Mouse (Mus musculus): ENCODE measurements at regions not wholly inside any gene's neighbourhood (a gene's known extent, or its start where the extent isn't known, plus 50 kb on each side); places are given as distances from the start of the nearest gene placed in this dataset.

DNA sequence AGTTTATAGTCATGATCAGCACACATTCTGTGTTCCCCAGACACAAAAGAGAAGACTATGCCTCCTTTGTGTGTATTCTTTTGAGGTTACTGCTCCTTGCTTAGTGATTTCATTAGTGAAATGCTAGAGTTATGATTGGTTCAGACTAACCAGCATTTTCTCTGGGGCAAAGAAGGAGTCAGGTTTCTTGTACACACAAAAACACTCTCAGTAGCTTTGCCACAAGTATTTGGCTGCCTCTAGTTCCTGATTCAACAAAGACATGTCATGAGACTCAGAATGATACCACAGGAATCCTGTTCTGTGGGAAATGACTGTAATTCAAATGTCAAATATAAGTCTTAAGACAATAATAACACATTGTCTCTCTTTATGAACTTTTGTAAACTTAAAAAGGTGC is 86.9 kb downstream of the Alx1 start:
- DNase-seq = no peak

DNA sequence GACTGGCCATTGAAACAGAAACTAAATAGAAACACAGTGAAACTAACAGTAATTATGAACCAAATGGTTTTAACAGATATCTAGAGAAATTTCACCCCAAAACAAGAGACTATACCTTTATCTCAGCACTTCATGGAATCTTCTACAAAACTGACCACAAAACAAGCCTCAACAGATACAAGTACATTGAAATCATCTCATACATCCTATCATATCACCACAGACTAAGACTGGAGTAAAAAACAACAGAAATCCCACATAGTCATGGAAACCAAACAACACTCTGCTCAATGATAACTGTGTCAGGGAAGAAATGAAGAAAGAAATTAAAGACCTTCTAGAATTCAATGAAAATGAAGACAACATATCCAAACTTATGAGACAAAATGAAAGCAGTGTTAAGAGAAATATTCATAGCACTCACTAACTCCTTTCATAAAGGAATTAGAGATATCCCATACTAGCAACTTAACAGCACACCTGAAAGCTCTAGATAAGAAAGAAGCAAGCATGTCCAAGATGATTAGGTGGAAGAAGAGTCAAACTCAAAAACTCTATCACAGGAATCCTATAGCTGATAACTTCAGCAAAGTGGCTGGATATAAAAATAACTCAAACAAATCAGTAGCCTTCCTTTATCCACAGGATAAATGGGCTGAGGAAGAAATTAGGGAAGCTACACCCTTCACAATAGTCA is 89.0 kb downstream of the Alx1 start:
- DNase-seq = no peak

DNA sequence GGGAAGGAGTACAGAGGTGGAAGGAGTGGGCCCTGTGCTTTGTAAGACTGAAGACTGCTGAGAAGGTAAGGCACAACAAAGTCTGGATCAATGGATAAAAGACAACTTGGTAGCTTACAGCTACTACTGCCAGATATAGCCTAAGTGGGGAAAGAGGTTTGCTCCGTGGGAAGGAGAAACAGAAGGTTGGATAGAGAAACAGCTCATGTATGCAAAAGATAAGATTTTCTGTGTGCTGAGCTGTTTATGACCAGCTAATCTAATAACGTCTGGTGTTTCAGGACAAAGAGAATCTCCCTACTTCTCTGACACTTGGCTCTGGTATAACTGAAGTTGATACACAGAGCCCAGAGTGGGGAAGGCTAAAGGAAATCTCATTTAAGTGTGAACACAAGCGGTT is 98.6 kb downstream of the Alx1 start:
- DNase-seq = no peak

- DNase-seq = no peak
Observed at GRCm38 (mm10) chr10:102928651-102929050, 101.4 kb downstream of the Alx1 start.

DNA sequence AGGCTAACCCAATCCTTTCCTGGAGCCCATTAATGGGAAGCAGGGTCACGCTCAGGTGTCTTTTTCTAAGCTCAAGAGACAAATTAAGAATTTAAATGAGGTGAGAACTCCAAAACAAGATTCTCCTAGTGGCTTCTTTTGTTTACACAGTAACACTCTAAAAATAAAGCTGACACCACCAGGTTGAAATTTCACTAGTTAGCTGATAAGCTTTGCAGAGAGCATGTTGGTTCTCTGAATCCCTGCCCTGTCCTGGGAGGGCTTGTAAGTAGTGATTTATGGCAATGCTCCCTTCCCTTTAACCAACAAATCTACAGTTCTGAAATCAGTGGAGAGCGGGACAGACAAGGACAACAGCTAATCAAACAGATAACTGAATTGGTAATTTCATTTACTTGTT is 132.6 kb downstream of the Alx1 start:
- no peak for DNase-seq

DNA sequence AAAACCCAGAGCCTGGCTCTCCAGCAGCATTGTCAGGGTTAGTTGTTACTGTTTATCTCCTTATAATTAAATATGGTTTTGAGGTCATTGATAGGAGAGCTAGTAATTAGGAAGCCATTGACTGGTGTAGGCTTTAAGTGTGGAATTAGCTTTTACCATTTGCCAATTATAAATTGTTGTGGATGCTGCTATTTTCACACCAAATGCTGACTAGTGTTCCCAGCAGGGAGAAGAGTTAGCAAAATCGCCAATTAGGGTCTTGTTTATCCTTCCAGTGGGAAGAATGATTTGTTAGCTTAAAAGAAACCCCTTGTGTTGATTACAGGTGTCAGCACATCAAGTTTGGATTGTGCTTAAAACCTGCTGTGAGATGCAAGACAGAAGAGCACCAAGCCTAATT is 134.1 kb downstream of the Alx1 start:
- no peak for DNase-seq

DNA sequence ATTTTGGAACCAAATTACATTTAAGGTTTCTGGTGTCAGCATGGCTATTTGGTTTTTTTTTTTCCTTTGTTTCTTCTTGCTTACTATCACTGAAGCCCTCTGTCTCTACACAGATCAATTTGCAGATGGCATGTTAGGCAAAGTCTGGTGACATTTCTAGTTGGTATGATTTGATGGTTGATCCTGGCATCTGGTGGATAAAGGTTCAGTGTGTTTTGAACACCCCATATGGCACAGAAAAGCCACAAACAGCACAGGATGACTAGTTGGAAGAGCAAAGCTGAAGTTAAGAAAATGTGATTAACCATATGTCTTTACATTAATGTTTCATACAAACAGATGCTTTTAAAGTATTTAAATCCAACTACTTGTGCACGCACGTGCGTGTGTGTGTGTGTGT is 137.6 kb downstream of the Alx1 start:
- DNase-seq = no peak

DNA sequence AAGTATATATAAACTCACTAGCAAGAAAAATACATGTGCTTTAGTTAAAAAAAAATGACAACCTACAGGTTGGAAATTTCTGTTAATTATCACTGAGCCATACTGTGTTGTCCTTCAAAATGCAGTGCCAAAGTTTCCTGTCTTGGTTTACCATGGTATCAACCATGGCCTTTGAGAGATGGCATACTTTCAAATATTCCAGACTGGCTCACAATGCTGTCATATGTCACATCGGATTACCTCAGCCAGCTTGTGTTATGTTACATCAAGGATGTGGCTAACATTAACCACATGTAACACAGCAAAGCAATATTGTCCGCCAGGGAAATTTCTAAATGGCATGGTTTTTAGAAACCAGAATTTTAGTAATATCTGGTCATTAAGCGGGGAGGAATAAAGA is 140.3 kb downstream of the Alx1 start:
- no peak for DNase-seq

DNA sequence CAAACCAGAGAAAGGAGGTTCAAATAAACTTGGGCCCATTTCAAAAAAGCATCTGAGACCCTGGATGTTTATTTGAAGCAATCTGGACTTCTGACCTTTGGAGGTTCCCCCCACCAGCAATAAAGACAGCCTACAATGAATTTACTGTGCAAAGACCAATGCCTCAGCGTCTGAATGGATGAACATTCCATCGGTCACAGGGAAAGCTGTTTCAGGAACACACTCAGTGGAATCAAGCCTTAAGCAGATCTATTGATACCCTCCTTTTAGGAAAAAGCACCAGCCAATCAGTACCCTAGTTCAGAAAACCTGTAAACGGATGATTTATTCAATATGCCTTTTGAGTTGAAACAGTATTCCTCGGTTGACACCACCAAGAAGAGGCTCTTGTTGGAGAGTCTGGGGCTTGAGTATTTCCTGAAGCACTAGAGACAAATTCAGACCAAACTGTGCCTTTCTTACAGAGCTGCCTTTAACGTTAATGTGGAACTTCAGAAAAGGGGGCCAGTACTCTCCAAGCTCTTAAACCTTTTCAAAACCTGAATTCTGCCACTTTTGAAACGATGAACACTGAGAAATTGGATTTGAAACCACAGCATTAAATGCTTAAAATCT is 148.1 kb downstream of the Alx1 start:
- DNase-seq = no peak

DNA sequence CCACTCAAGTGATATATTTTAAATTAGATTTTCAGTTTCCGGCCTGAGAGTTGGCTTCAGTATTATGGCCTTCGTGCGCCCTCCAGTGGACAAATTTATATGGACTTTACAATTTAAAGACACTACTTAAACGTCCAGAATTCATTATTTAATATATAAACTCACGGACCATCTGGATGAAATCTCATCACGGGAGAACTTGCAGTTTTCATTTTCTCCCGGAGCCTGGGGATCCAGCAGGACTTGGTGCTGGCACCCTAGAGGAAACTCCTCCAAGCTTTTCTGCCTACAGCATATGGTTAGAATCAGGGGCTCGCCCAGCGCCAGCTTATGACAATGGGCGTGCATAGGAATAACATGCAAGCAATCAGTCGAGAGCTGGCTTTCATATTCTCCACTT is 152.0 kb downstream of the Alx1 start:
- DNase-seq = peak; percentile 75

- DNase-seq = no peak
Observed at GRCm38 (mm10) chr10:102876946-102877345, 153.1 kb downstream of the Alx1 start.

DNA sequence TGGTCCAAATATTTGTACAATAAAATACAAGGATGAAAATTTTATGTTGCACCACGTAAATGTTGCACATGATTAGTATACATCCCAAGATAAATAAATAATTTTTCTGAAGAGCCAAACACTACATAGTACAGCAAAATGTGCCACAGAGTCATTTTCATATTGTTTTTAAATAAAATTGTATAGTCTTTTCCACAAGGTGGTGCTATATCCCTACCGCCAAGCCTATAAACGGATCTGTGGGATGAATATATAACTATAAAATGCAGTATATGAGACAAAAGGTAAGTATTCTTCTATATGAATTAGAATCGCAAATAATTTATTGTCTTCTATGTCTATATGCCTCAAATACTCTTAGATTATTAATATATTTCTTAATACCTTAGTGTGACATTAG is 163.1 kb downstream of the Alx1 start:
- peak; percentile 44 for DNase-seq

- peak; percentile 50 for DNase-seq
Observed at GRCm38 (mm10) chr10:102836567-102837224, 193.3 kb downstream of the Alx1 start.

- DNase-seq = peak; percentile 11
Observed at GRCm38 (mm10) chr10:102835814-102836213, 194.2 kb downstream of the Alx1 start.

DNA sequence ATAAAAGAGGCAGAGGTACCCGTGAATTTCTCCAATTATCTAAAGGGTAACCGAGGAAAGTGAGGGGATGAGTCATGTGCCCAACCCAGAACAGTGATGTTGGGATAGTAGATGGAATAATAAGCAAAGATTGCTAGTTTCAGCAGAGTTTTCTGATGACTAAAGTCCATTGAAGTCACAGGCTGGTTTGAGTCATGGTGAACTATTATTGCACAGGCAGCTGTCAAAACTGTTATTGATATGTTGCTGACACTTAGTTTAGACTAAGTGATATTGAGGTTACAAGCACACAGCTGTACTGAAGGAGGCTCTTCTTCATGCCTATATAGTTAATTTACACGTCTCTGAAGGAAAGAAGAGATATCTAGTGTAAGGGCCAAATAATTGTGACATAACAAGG is 200.4 kb downstream of the Alx1 start:
- no peak for DNase-seq

- peak; percentile 16 for DNase-seq
Observed at GRCm38 (mm10) chr10:102823434-102823833, 206.6 kb downstream of the Alx1 start.

DNA sequence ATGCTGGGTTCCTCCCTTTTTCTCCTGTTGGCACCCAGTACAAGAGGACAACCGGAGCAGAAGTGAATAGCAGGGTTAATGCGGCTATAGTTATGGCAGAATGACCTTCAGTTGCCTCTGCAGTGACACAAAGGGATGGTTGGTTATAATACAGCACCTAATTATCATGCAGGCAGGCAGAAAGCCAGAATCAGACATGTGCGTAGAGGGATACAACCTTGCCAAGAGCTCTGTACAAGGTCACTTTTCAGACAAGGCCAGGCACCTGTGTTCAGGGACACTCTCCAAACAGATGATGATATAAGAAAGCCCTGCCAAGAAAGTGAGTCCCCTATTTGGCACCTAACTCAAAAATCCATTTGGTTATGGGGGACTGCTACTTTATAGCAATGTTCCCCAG is 228.6 kb downstream of the Alx1 start:
- DNase-seq = no peak

GRCm38 (mm10) chr10:102779243-102779642 is 250.8 kb downstream of the Alx1 start:
- no peak for DNase-seq

DNA sequence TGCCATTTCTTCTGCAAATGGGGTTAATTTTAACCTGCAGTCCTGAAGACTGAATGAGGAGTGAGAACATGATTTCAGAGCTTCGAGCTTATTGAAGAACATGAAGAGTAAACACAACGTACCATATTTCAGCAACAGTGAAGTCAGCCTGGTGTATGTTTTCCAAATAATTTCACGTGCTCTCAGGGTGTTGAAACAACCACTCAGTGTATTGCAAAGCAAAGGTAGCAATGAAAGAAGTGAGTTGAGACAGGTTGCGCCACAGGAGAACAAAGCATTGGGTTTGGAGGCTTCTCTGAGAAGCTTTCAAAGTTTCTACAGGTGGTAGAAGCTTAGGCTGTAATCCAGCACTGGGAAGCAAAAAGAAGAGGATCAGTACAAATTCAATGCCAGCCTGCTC is 251.7 kb downstream of the Rassf9 start:
- no peak for DNase-seq

DNA sequence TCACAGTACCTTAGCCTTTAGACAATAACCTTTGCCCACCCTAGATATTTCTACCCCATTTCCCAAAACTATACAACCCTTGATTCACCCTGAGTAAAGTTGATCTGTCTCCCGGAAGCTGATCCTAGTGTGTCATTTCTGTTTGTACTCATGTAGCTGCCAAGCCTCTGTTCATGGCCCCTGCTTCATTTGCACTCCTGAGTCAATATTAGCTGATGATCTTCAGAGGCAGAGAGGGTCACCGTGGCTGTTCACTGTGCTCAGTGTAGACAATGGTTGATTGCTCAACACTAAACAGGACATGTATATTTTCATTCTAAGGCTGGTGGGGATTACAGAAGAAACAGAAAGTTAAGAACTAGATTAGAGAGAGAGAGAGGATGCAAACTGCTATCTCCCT is 250.4 kb downstream of the Rassf9 start:
- DNase-seq = no peak

- peak; percentile 65 for DNase-seq
Observed at GRCm38 (mm10) chr10:102735207-102735606, 223.2 kb downstream of the Rassf9 start.

DNA sequence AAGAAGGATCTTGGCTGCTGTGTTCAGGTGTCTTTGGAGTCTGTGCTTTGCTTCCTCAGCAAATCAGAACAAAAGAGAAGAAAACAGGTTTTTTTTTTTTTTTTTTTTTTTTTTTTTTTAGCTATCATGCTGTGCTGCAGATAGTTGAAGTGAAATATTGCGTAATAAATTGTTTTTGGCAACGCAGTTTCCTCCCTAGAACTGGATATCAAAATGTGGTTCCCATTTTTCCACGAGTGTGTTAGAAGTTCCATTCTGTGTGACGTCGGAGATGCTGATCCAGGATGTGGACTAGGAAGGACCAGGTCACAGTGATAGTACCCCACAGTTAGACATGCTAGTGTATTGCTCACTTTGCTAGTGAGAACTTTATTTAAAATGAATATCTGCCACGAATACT is 220.4 kb downstream of the Rassf9 start:
- DNase-seq = no peak

GRCm38 (mm10) chr10:102712263-102712662 is 200.2 kb downstream of the Rassf9 start:
- no peak for DNase-seq

- no peak for DNase-seq
Observed at GRCm38 (mm10) chr10:102705848-102706247, 193.8 kb downstream of the Rassf9 start.

- DNase-seq = no peak
Observed at GRCm38 (mm10) chr10:102694810-102695209, 182.8 kb downstream of the Rassf9 start.
